Mouse (Mus musculus) liver, embryonic 11.5 days (tissue): ENCODE results near the gene Plekhh2. TPM values are rescaled to one million over a fixed set of nuclear protein-coding genes. Genes with fewer than 3 reads are reported as not detected.

ENCODE experiments used
- ATAC-seq: fragments of 200-750 bp; cut with Nextera tagmentation; replicated peaks from 2 replicates; pipeline ENCODE4 v1.8.0; 2017; ENCODE audit warnings: moderate number of reproducible peaks, mild to moderate bottlenecking, moderate TSS enrichment, moderate library complexity; ENCODE audit not compliant: low FRiP score
- DNase-seq: peaks from one replicate; pipeline ENCODE4 v3.0.0-alpha.2; 2017; ENCODE audit warnings: low spot score
- H3K27ac ChIP-seq: fragments of 300-500 bp; sonication (generic); 2 replicates; pipeline ENCODE4 v1.5.1; 2014; ENCODE audit warnings: mild to moderate bottlenecking, low read depth, low read length, control low read depth
- H3K27me3 ChIP-seq: fragments of 300-500 bp; sonication (generic); replicated peaks from 2 replicates; pipeline ENCODE4 v1.6.1; 2014; ENCODE audit warnings: low read length, mixed read lengths; ENCODE audit not compliant: control insufficient read depth, insufficient read depth
- H3K36me3 ChIP-seq: fragments of 300-500 bp; sonication (generic); 2 replicates; pipeline ENCODE4 v1.6.1; 2014; ENCODE audit warnings: mild to moderate bottlenecking, low read length, moderate library complexity, mixed read lengths; ENCODE audit not compliant: control insufficient read depth, insufficient read depth
- H3K4me1 ChIP-seq: fragments of 300-500 bp; sonication (generic); replicated peaks from 2 replicates; pipeline ENCODE4 v1.6.1; 2014; ENCODE audit warnings: low read length, mixed read lengths; ENCODE audit not compliant: control insufficient read depth, insufficient read depth
- H3K4me2 ChIP-seq: fragments of 300-500 bp; sonication (generic); 2 replicates; pipeline ENCODE4 v1.6.1; 2014; ENCODE audit warnings: mild to moderate bottlenecking, control low read depth, moderate library complexity
- H3K4me3 ChIP-seq: fragments of 300-500 bp; sonication (generic); 2 replicates; pipeline ENCODE4 v1.5.1; 2014; ENCODE audit warnings: low read depth, low read length, control low read depth
- H3K9ac ChIP-seq: fragments of 300-500 bp; sonication (generic); 2 replicates; pipeline ENCODE4 v1.6.1; 2014; ENCODE audit warnings: low read depth, low read length, control low read depth
- H3K9me3 ChIP-seq: fragments of 300-500 bp; sonication (generic); 2 replicates; pipeline ENCODE4 v1.6.1; 2016; ENCODE audit warnings: low read length, inconsistent platforms, mixed read lengths; ENCODE audit not compliant: control insufficient read depth
- WGBS: fragments of 180-500 bp; shearing (Covaris S2); extraction: QIAGEN DNeasy Blood & Tissue Kit; methylation state at CpG from one replicate; pipeline ENCODE4 v1.1.7; 2014; 5-methylcytosine and 5-hydroxymethylcytosine counted together
- polyA plus RNA-seq: library from polyadenylated mRNA; unstranded; fragments of >200 nt; fragmentation: Nextera tagmentation; extraction: Ambion mirVana; gene quantifications from 2 replicates; pipeline ENCODE4 v1.2.1, GENCODE M21; 2014

The Plekhh2 gene
- polyA plus RNA-seq, 1 experiment from 2014 or later = 2.4 TPM

DNA sequence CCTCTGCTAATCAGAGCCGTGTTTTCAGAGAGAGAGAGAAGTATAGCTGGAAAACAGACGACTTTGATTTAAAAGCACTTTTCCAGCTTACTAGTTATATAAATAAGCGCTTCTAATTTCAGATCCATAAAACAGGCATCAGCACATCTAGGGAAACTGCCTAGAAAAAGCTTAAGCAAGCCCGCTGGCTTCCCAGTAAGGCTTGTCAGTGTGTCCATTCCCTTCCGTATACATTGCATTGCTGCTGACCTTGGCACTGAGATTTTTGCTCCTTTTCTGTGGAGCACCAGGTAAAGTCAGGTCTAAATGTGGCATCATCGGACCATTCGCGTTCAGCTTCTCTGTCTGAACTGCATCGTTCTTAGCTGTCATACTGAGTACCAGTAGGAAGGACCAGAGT lies 130.6 kb downstream of the Plekhh2 start:
- Histone ChIP-seq H3K4me1 (peaks cover 9% of the 10 kb centered on the region; the same call in 1 of the 2 replicates), H3K9me3 (no peaks in the 10 kb centered on the region), H3K9ac (no peak overlapping the region), H3K27ac (no peak overlapping the region), H3K27me3 (no peaks in the 10 kb centered on the region), H3K36me3 (no peaks in the 10 kb centered on the region), H3K4me2 (no peak overlapping the region), H3K4me3 (no peak overlapping the region)
- ATAC-seq (no peak), DNase-seq (no peak)
- 86% methylated on average over 9 of the region's 9 CpGs for WGBS

DNA sequence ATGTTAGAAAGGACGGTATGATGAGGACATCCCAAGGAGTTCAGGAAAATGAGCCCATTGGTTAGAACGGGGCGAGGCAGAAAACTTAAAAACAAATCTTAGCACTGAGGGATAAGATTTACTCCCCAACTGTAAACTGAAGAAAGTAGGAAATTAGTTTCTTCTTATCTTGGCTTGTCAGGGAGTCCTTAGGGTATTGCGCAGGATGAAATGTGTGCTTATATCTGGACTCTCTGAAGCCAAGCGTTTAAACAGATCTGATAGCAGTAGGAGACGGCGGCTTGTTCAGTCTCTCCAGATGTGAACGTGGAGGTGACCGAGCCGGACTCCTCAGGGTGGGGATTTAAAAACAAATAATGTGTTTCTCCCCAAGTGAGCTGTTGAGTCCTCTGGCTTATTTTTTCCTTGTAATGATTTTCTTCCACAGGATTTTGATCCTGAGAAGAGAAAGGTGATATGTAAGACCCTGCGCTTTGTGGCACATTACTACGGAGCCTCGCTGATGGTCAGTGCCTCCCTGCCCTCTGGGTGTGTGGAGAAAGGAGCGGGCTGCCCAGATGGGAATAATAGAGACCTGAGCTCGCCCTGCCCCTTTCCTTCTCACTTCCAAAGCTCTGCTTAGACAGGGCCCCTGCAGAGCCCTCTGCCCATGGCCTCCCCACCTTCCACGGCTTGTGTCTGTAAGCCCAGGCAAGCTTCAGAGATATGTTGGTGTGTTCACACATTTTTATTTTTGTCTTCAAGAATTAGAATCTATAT lies 132.8 kb downstream of the Plekhh2 start:
- Histone ChIP-seq H3K36me3 (no peaks in the 10 kb centered on the region), H3K27me3 (no peaks in the 10 kb centered on the region), H3K4me1 (peaks cover 9% of the 10 kb centered on the region; the same call in 1 of the 2 replicates), H3K27ac (no peak overlapping the region), H3K9me3 (no peaks in the 10 kb centered on the region), H3K9ac (no peak overlapping the region), H3K4me2 (no peak overlapping the region), H3K4me3 (no peak overlapping the region)
- DNase-seq = no peak
- ATAC-seq = no peak
- 40% methylated on average over 16 of the region's 16 CpGs for WGBS

DNA sequence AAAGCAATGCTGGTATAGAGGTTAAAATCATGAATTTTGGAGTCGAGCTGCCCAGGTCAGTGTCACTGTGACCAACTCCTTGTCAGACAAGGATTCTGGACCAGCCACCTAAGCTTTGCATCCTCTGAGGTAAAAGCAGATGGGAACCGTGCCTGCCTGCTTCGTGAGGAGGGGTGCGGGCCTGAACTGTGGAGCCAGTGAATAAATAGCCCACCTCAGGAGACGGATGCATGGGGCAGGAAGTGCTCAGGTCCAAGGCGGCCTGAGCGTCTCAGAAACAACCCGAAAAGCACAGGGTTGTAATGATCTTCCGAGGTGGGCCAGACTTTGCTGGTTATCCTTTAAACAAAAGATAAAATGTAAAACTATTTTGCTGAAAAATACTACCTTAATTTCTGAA lies 133.4 kb downstream of the Plekhh2 start:
- Histone ChIP-seq H3K4me1 (peaks cover 9% of the 10 kb centered on the region; the same call in 1 of the 2 replicates), H3K36me3 (no peaks in the 10 kb centered on the region), H3K4me2 (no peak overlapping the region), H3K9me3 (no peaks in the 10 kb centered on the region), H3K4me3 (no peak overlapping the region), H3K27ac (no peak overlapping the region), H3K27me3 (no peaks in the 10 kb centered on the region), H3K9ac (no peak overlapping the region)
- whole genome bisulfite sequencing = 38% methylated on average over 9 of the region's 9 CpGs
- DNase-seq (no peak), ATAC-seq (no peak)

DNA sequence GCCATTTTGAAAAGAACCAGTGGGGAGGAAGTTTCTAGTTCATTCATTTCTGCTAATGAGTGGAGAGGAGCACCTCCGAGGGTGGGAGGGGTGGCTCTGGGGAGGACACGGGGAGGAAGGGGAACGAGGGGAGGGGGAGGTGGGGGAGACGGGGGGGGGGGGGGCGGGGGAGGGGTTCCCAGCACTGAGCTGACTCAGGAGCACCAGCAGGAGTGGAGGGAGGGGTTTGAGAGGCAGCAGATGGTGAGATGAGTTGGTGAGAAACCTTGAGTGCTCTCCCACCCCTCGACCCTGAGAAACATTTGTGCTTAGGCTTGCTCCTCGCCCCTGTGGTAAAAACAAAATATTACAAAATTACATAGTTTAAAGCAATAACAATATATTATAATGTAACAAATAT lies 134.2 kb downstream of the Plekhh2 start:
- H3K4me3 ChIP-seq = no peak overlapping the region
- no peaks in the 10 kb centered on the region for H3K9me3 ChIP-seq
- WGBS = 26% methylated on average over 3 of the region's 7 CpGs
- H3K27me3 ChIP-seq = no peaks in the 10 kb centered on the region
- no peaks in the 10 kb centered on the region for H3K36me3 ChIP-seq
- no peak overlapping the region for H3K27ac ChIP-seq
- H3K4me2 ChIP-seq = no peak overlapping the region
- DNase-seq (no peak), ATAC-seq (no peak)
- no peak overlapping the region for H3K9ac ChIP-seq
- H3K4me1 ChIP-seq = peaks cover 9% of the 10 kb centered on the region; the same call in 1 of the 2 replicates

DNA sequence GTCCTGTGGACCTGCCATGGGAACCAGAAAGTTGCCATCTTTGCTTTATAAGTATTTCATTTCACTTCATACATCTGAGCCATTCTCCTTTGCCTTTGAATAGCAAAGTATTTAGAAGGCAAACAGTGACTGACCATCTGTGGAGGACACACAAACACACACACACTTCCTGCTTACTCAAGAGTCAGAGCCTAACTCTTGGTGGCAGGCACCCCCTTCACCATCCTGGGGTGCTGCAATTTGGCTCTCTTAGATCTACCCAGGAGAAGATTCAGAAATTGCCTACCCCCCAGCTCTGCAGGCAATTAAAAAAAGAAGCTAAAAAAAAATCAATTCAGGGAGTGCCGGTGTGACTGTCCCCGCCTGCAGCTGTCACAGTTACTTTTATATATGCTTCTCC lies 134.8 kb downstream of the Plekhh2 start:
- no peak for ATAC-seq
- H3K4me3 ChIP-seq = no peak overlapping the region
- WGBS = 66% methylated on average over 2 of the region's 2 CpGs

DNA sequence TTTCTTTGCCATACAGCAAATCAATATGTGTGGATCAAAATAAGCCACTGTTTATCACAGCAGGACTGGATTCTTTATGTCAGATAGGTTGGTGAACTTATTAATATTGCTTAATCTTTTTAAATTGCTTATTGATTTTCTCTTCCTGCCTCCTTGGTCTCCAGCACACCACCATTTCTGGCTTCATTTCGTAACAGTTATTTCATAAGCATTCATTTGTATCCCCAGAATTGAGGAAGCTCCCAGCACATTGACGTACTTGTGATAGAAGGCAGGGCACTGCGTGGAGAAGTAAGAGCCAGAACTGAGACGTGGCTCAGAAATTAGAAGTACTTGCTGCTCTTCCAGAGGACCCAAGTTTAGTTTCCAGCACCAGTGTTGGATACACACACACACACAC lies 135.9 kb downstream of the Plekhh2 start:
- no peak overlapping the region for H3K4me2 ChIP-seq
- no peak overlapping the region for H3K9ac ChIP-seq
- no peaks in the 10 kb centered on the region for H3K9me3 ChIP-seq
- no peaks in the 10 kb centered on the region for H3K27me3 ChIP-seq
- peaks cover 9% of the 10 kb centered on the region; the same call in 1 of the 2 replicates for H3K4me1 ChIP-seq
- H3K4me3 ChIP-seq = no peak overlapping the region
- ATAC-seq = no peak
- no peaks in the 10 kb centered on the region for H3K36me3 ChIP-seq
- H3K27ac ChIP-seq = no peak overlapping the region
- WGBS = 55% methylated on average over 4 of the region's 4 CpGs
- DNase-seq = no peak

More for the DNA sequence above, 134.8 kb downstream of the Plekhh2 start:
- Histone ChIP-seq H3K4me1 (peaks cover 9% of the 10 kb centered on the region; the same call in 1 of the 2 replicates), H3K4me2 (no peak overlapping the region), H3K36me3 (no peaks in the 10 kb centered on the region), H3K9me3 (no peaks in the 10 kb centered on the region), H3K27me3 (no peaks in the 10 kb centered on the region), H3K27ac (no peak overlapping the region), H3K9ac (no peak overlapping the region)
- DNase-seq = no peak

DNA sequence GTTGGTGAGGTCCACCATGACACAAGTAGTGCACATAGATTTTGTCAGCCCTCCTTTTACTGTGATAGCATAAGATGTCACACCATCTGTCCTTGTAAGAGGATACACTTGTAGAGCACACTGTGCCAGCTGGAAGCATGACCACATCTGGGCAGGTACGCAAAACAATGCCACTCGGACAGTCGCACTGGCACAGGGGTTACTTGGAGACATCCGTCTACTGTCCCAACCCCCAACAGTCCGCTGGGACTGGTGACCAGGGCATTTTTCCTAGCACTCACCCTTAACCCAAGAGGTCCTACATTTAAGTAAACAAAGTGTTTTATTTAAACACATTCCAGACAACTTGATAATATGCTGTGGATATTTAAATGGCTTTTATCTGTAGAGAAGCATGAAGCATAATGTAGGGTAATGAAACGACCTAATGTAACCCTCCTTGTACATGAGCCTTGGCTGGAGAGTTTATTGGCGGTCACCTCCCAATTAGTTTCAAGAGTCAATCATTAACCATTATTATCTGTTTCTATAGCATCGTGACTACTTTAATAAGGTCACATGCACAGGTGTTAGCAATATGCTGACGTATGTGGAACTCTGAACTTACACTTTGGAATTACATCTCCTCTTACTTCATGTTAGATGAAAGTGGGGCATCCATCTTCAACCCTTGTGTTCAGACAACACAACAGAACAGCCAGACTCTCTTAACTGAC lies 138.8 kb downstream of the Plekhh2 start:
- no peak overlapping the region for H3K4me2 ChIP-seq
- H3K4me1 ChIP-seq = peaks cover 5% of the 10 kb centered on the region; the same call in 1 of the 2 replicates
- no peak overlapping the region for H3K9ac ChIP-seq
- no peaks in the 10 kb centered on the region for H3K36me3 ChIP-seq
- no peaks in the 10 kb centered on the region for H3K9me3 ChIP-seq
- no peak overlapping the region for H3K27ac ChIP-seq
- no peaks in the 10 kb centered on the region for H3K27me3 ChIP-seq
- WGBS = 81% methylated on average over 9 of the region's 9 CpGs
- DNase-seq (no peak), ATAC-seq (no peak)
- no peak overlapping the region for H3K4me3 ChIP-seq

DNA sequence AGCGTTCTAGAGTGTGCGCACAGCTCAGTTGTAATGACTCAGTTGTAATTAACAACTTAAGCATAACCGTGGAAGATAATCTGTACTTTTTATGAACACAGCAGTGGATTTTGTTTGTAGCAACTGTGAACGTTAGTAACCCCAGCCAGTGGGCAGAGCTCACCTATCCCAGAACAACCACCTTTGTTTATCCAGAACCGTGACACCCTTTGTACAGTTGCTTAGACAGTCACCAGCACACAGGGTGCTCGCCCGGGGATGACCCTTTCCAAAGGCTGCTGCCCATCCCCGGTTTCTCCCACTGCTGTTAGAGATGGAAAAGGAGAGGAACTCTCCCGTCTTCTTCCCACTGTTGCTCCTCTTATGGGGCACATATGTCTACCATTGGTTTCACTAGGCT lies 141.8 kb downstream of the Plekhh2 start:
- ATAC-seq (no peak), DNase-seq (no peak)
- Histone ChIP-seq H3K27me3 (no peaks in the 10 kb centered on the region), H3K36me3 (no peaks in the 10 kb centered on the region), H3K4me2 (no peak overlapping the region), H3K9ac (no peak overlapping the region), H3K4me1 (no peaks in the 10 kb centered on the region), H3K9me3 (no peaks in the 10 kb centered on the region), H3K27ac (no peak overlapping the region), H3K4me3 (no peak overlapping the region)
- WGBS = 88% methylated on average over 9 of the region's 9 CpGs
